Mouse (Mus musculus): ENCODE measurements around the gene Gm4312. TPM values are rescaled to one million over a fixed set of nuclear protein-coding genes. Genes with fewer than 3 reads are reported as not detected.
"Not testable (repeated sequence)": the region's sequence is repeated elsewhere in the genome, so short reads cannot be mapped to it uniquely, and the experiment has no call there.

Gm4312 gene
- not detected for polyA plus RNA-seq (2012; fragmentation: generic; extraction: Trizol)

GRCm38 (mm10) chr10:100382460-100382859 lies at the start of gene Gm4312:
Gm4312 (minus strand) TSS chr10:100382560.
- not testable (repeated sequence) for H3K4me2 ChIP-seq (ENCODE audit: low read depth); H3K27me3 ChIP-seq (ENCODE audit: control insufficient read depth, insufficient read depth, insufficient read length); H3K36me3 ChIP-seq (ENCODE audit: control insufficient read depth, insufficient read depth); H3K79me2 ChIP-seq (ENCODE audit: control insufficient read depth, insufficient read depth); H3K4me3 ChIP-seq; H3ac ChIP-seq (ENCODE audit: control insufficient read depth, insufficient read length)

GRCm38 (mm10) chr10:100427592-100427991 lies 45.2 kb upstream of the Gm4312 start:
- no peak overlapping the region for H3K4me2 ChIP-seq (ENCODE audit: low read depth)
- no peaks in the 10 kb centered on the region for H3K79me2 ChIP-seq (ENCODE audit: control insufficient read depth, insufficient read depth)
- no peaks in the 10 kb centered on the region for H3K36me3 ChIP-seq (ENCODE audit: control insufficient read depth, insufficient read depth)
- H3K27me3 ChIP-seq (ENCODE audit: control insufficient read depth, insufficient read depth, insufficient read length) = no peaks in the 10 kb centered on the region
- TF ChIP-seq TCF12 (IDR thresholded peaks at IDR 0.05; ENCODE audit: insufficient read depth, poor library complexity, severe bottlenecking) = no peak
- TF ChIP-seq POLR2AphosphoS2 (IDR thresholded peaks at IDR 0.05; ENCODE audit: insufficient read length, low read depth) = no peak
- TF ChIP-seq MYOG (IDR thresholded peaks at IDR 0.05; ENCODE audit: control insufficient read depth in 1 of 3, insufficient read depth in 1 of 3, insufficient read length in 2 of 3, low read depth in 2 of 3) = no peak
- TF ChIP-seq SRF (IDR thresholded peaks at IDR 0.05; ENCODE audit: control insufficient read depth, insufficient read length, low read depth) = no peak
- no peak for TF ChIP-seq MAX (IDR thresholded peaks at IDR 0.05; ENCODE audit: low read depth)
- no peak for TF ChIP-seq USF1 (IDR thresholded peaks at IDR 0.05; ENCODE audit: low read depth)
- no peak for TF ChIP-seq CEBPB (IDR thresholded peaks at IDR 0.05; ENCODE audit: insufficient read depth, poor library complexity, severe bottlenecking)
- no peak for TF ChIP-seq MYOD1 (IDR thresholded peaks at IDR 0.05; ENCODE audit: control insufficient read depth in 1 of 3, insufficient read length in 2 of 3, low read depth in 2 of 3)
- no peak for TF ChIP-seq TCF3 (IDR thresholded peaks at IDR 0.05; ENCODE audit: insufficient read length, low read depth)
- TF ChIP-seq E2F4 (IDR thresholded peaks at IDR 0.05; ENCODE audit: insufficient read depth) = no peak
- no peak for TF ChIP-seq POLR2A (IDR thresholded peaks at IDR 0.05; ENCODE audit: insufficient read length, low read depth)
- no peak for TF ChIP-seq REST (IDR thresholded peaks at IDR 0.05; ENCODE audit: insufficient read depth, insufficient read length)
- H3K4me3 ChIP-seq = no peak overlapping the region
- no peak overlapping the region for H3ac ChIP-seq (ENCODE audit: control insufficient read depth, insufficient read length)

- TF ChIP-seq TCF12 (IDR thresholded peaks at IDR 0.05; ENCODE audit: insufficient read depth, poor library complexity, severe bottlenecking) (no peak), SRF (IDR thresholded peaks at IDR 0.05; ENCODE audit: control insufficient read depth, insufficient read length, low read depth) (no peak), TCF3 (IDR thresholded peaks at IDR 0.05; ENCODE audit: insufficient read length, low read depth) (no peak), POLR2A (IDR thresholded peaks at IDR 0.05; ENCODE audit: insufficient read length, low read depth) (no peak), CEBPB (IDR thresholded peaks at IDR 0.05; ENCODE audit: insufficient read depth, poor library complexity, severe bottlenecking) (no peak), MAX (IDR thresholded peaks at IDR 0.05; ENCODE audit: low read depth) (no peak), POLR2AphosphoS2 (IDR thresholded peaks at IDR 0.05; ENCODE audit: insufficient read length, low read depth) (no peak)
- Histone ChIP-seq H3ac (ENCODE audit: control insufficient read depth, insufficient read length) (no peak overlapping the region), H3K27me3 (ENCODE audit: control insufficient read depth, insufficient read depth, insufficient read length) (no peaks in the 10 kb centered on the region), H3K4me3 (no peak overlapping the region), H3K36me3 (ENCODE audit: control insufficient read depth, insufficient read depth) (no peaks in the 10 kb centered on the region), H3K79me2 (ENCODE audit: control insufficient read depth, insufficient read depth) (no peaks in the 10 kb centered on the region), H3K4me2 (ENCODE audit: low read depth) (no peak overlapping the region)
These were observed 33.2 kb upstream of the Gm4312 start for GRCm38 (mm10) chr10:100415566-100415965.

- H3ac ChIP-seq (ENCODE audit: control insufficient read depth, insufficient read length); H3K79me2 ChIP-seq (ENCODE audit: control insufficient read depth, insufficient read depth); H3K4me3 ChIP-seq; H3K36me3 ChIP-seq (ENCODE audit: control insufficient read depth, insufficient read depth); H3K27me3 ChIP-seq (ENCODE audit: control insufficient read depth, insufficient read depth, insufficient read length); H3K4me2 ChIP-seq (ENCODE audit: low read depth): not testable (repeated sequence)
These were observed 19.9 kb upstream of the Gm4312 start for GRCm38 (mm10) chr10:100402301-100402700.

GRCm38 (mm10) chr10:100361038-100361437 lies 21.3 kb downstream of the Gm4312 start, which contains the start of gene Gm4307:
Gm4307 (plus strand) TSS chr10:100361338.
- H3K4me2 ChIP-seq (ENCODE audit: low read depth); H3K27me3 ChIP-seq (ENCODE audit: control insufficient read depth, insufficient read depth, insufficient read length); H3ac ChIP-seq (ENCODE audit: control insufficient read depth, insufficient read length); H3K79me2 ChIP-seq (ENCODE audit: control insufficient read depth, insufficient read depth); H3K36me3 ChIP-seq (ENCODE audit: control insufficient read depth, insufficient read depth); H3K4me3 ChIP-seq: not testable (repeated sequence)

- not testable (repeated sequence) for H3ac ChIP-seq (ENCODE audit: control insufficient read depth, insufficient read length); H3K27me3 ChIP-seq (ENCODE audit: control insufficient read depth, insufficient read depth, insufficient read length); H3K36me3 ChIP-seq (ENCODE audit: control insufficient read depth, insufficient read depth); H3K79me2 ChIP-seq (ENCODE audit: control insufficient read depth, insufficient read depth); H3K4me2 ChIP-seq (ENCODE audit: low read depth); H3K4me3 ChIP-seq
These were observed 25.5 kb downstream of the Gm4312 start for GRCm38 (mm10) chr10:100356841-100357240.

- H3K4me3 ChIP-seq; H3K27me3 ChIP-seq (ENCODE audit: control insufficient read depth, insufficient read depth, insufficient read length); H3ac ChIP-seq (ENCODE audit: control insufficient read depth, insufficient read length); H3K36me3 ChIP-seq (ENCODE audit: control insufficient read depth, insufficient read depth); H3K79me2 ChIP-seq (ENCODE audit: control insufficient read depth, insufficient read depth); H3K4me2 ChIP-seq (ENCODE audit: low read depth): not testable (repeated sequence)
These were observed 31.6 kb downstream of the Gm4312 start, which contains the start of gene Gm4305 for GRCm38 (mm10) chr10:100350793-100351192. Gm4305 (plus strand) TSS chr10:100351093.

GRCm38 (mm10) chr10:100345672-100346071 lies 36.7 kb downstream of the Gm4312 start, which contains the start of gene Gm4303:
Gm4303 (plus strand) TSS chr10:100345972.
- H3K36me3 ChIP-seq (ENCODE audit: control insufficient read depth, insufficient read depth); H3K4me3 ChIP-seq; H3K27me3 ChIP-seq (ENCODE audit: control insufficient read depth, insufficient read depth, insufficient read length); H3ac ChIP-seq (ENCODE audit: control insufficient read depth, insufficient read length); H3K79me2 ChIP-seq (ENCODE audit: control insufficient read depth, insufficient read depth); H3K4me2 ChIP-seq (ENCODE audit: low read depth): not testable (repeated sequence)

GRCm38 (mm10) chr10:100340536-100340935 lies 41.8 kb downstream of the Gm4312 start, which contains the start of gene Gm4302:
Gm4302 (plus strand) TSS chr10:100340836.
- not testable (repeated sequence) for H3K4me2 ChIP-seq (ENCODE audit: low read depth); H3K4me3 ChIP-seq; H3K79me2 ChIP-seq (ENCODE audit: control insufficient read depth, insufficient read depth); H3K27me3 ChIP-seq (ENCODE audit: control insufficient read depth, insufficient read depth, insufficient read length); H3K36me3 ChIP-seq (ENCODE audit: control insufficient read depth, insufficient read depth); H3ac ChIP-seq (ENCODE audit: control insufficient read depth, insufficient read length)

GRCm38 (mm10) chr10:100335376-100335775 lies 47.0 kb downstream of the Gm4312 start, which contains the start of gene Gm4301:
Gm4301 (plus strand) TSS chr10:100335676.
- not testable (repeated sequence) for H3K36me3 ChIP-seq (ENCODE audit: control insufficient read depth, insufficient read depth); H3K4me3 ChIP-seq; H3K27me3 ChIP-seq (ENCODE audit: control insufficient read depth, insufficient read depth, insufficient read length); H3ac ChIP-seq (ENCODE audit: control insufficient read depth, insufficient read length); H3K4me2 ChIP-seq (ENCODE audit: low read depth); H3K79me2 ChIP-seq (ENCODE audit: control insufficient read depth, insufficient read depth)
